Mouse (Mus musculus) cerebellum, postnatal 14 days (tissue): Measurements from ENCODE around the gene Gvin1.
"Not testable (repeated sequence)": the region's sequence is repeated elsewhere in the genome, so short reads cannot be mapped to it uniquely, and the experiment has no call there.

Experiments used
- DNase-seq, 2 experiments: peaks; one replicate each; pipeline ENCODE4 v3.0.0; 2021; ENCODE audit warnings: mixed read lengths in 2 of 2

Gene Gvin1

DNA sequence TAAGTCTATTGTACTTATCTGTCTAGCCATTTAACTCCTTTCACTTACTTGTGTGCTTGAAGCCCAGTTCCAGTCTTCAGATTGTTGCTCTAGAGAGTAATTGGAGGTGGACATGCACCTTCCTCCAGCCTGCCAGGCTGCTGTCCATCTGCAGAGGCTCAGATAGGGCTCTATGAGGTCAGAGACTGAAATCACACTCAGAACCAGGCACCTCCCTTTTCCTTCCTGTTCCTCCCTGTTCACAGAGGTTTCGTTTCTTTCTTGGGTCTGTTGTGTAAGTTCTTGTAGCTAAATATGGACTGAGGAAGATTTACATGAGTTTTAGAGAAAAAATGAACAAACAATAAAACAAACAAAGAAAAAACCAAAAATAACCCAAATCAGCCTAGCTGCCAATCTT, at the start of gene Gvin1:
TSS of gene Gvin1 (minus strand) at position 150 of the 400 bp plus-strand sequence.
- not testable (repeated sequence) for DNase-seq

DNA sequence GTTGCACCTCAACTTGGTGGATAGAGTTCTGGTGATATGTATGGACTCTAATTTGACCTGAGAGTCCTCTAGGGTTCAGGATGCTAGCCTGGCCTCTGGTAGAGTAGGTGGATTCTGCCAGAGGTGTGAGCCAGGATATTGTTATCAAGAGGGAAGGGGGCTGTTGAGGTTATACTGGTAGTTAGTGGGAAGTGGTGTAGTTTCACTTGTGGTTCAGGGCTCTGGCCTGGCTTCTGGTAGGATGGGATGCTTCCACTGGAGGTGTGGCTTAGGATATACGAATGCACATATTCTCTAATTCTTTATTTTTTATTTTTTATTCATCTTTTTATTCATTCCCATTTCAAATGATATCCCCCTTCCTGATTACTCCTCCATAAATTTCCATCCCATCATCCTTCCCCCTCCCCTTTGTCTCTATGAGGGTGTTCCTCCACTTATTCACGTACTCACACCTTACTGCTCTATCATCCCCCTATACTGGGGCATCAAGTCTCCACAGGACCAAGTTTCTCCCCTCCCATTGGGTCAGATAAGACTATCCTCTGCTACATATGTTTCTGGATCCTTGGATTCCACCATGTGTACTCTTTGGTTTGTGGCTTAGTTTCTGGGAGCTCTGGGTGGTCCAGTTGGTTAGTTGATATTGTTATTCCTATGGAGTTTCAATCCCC, 36.9 kb upstream of the Gvin1 start:
- no peak for DNase-seq

DNA sequence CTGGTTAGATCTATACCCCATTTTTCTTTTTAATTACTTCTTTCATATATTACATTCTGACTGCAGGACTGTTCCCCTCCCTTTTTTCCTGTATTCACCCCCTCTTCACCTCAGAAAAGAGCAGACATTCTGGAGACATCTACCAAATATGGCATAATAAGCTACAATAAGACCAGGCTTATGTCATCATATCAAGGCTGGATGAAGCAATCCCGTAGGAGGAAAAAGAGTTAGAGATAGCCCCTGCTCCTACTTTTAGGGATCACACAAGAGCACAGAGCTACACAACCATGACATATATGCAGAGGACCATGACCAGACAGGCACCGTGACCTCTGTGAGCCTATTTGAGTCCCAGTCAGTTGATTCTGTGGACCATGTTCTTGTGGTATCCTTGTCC, 33.8 kb upstream of the Gvin1 start:
- no peak for DNase-seq

DNA sequence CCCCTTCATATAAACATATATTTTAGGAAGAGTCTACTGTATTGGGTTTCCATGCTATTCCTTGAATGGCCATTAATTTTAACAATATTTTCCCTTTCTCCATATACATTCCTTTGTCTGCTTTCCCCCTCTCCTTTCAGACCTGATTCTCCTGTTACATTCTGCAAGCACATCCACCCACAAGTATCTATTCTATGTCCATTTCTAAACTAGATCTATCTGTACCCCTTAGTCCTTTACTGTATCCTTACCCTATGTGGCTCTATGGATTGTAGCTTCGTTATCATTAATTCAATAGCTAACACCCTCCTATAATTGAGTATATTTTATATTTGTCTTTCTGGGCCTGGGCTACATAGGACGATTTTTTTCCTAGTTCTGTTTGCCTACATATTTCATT, 33.1 kb upstream of the Gvin1 start:
- no peak for DNase-seq

DNA sequence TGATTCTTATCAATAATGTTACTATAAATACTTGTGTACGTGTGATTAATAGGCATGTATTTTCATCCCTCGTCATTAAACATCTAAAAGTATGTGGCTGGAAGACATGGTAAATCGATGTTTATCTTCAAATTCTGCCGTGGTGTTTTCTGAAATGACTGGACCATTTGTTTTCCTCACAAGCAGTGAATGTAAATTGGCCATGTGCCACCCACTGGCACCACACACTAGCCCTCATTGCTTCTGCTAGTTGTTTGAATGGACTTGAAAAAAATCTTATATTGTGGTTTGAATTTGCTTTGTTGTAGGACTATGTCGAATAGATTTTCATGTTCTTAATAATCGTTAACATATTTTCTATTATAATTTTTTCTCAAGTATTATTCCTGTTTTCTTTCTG, 30.5 kb upstream of the Gvin1 start:
- peak; percentile 4 to 20 for DNase-seq

DNA sequence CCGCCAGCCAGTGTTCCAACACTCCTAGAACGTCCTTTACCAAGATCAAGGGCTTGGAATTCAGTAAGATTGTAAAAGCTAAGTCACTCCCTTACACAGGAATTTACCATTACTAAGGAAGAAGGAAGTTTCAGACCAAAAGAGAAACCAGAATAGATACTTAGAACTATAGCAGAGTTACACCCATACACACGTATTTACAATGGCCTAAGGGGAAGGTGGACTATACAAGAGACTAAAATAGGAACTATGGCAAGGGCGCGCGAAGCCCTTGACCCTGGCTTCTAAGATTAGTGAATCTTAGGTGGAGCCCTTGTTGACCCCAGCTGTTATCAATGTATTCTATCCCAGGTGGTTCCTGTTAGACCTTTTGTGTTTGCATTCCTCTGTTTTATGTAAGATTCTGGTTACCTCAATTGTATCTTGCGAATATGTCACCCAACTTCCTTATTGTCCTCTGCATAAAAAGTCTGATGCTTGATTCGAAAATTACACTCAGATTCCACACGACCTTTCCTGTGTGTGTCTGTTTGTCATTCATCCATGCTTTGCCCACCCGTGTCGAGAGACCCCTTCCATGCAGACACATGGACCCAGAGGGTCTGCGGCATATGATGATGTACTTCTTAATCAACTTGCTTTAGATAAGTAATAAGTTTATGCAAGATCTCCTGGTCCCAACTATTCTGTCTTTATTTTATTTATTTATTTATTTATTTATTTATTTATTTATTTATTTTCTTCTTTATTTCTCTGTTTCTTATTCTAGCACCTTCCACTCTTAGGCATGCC, 25.6 kb upstream of the Gvin1 start:
- not testable (repeated sequence) for DNase-seq

DNA sequence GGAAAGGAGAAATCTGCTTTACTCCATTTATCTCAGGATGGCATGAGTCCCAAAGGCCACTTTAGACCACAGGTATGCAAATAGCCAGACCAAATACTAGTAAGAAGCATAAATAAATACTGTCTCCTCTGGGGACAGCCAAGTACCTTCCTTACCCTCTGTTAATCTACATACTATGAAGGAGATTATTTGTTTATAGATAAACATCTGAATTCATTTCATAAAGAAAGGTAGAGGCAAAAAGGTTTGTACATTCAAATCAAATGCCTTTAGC, 22.0 kb upstream of the Gvin1 start:
- no peak for DNase-seq

DNA sequence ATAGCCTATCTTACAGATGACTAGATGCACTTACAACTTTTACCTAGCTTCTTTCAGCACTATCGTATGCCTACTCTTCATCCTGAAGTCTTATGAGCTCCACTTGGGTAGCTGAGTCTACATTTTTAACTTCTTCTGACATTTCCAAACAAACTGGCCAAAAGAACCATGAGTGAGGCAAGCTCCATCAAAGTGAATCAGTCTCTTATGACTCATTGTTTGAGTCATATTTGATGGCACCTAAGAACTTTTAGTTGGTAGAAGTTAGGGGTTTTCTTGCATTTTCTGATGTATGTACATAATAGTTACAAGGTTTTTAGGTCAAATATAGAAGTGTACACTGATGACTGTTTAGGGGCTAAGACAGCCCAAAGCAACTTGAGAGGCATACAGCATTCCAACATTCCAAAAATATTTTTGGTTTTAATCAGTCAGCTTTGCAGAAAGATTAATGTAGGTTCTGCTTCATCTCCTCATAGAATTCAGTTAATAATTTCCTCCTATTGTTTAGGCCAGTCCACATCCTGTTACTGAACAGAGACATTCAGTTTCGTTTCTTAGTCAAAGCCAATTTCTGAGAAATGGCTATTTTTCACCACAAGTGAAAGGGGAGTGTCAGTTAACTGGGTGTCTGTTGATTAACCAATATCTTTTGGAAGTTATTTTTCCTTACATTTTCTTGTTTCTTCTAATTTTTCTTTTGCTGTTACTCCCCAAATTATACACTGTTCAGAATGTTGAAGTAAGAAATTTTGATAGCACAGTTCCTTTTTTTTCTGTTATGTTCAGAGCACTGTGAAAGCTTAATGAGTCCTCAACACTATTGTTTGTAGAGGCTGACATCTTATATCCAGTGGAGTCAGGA, 21.4 kb upstream of the Gvin1 start:
- no peak for DNase-seq

DNA sequence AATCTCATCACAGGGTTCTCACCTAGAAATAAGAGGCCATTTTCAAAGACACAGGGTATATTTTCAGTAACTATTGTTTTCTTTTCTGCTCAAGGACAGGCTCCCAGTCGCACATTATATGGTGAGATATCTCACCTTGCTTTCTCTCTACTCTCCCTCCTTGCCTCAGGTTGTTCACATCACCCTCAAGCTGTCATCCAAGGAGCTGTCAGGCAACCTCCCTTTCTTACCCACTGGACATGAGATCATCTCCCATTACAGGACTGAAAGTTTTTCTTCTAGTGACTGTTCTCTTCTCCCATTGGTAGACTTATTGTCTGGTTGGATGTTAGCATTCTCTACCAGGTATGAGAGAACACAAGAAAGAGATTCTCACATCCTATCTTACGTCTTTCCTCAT, 20.5 kb upstream of the Gvin1 start:
- DNase-seq, result no peak

DNA sequence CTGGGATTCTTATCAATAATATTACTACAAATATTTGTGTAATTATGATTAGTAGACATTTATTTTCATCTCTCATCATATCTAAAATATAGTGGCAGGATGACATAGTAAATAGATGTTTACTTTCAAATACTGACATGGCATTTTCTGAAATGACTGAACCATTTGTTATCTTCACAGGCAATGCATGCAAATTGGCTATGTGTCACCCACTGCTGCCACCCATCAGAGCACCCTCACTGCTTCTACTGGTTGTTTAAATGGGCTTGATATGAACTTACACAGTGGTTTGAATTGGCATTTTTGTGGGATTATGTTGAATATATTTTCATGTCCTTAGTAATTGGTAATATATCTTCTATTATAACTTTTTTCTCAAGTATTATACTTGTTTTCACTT, 784 bp upstream of the Gvin1 start:
- not testable (repeated sequence) for DNase-seq

DNA sequence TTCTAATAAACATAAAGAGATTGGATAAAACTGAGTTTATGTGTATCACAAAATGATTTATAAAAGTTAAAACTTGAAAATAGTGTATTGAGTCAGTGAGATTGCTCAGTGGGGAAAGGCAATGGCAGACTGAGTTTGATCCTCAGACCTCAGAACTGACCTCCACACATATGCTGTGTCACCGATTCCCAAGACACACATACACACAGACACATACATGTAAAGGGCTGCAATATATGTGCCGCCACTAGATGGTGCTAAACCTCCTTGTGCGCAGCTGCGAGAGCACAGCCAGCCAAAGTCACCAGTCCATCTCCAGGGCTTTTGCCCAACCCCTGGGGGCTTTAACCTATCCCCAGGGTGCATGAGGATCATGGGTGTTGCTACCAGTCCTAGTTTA, 1.4 kb downstream of the Gvin1 start:
- not testable (repeated sequence) for DNase-seq

DNA sequence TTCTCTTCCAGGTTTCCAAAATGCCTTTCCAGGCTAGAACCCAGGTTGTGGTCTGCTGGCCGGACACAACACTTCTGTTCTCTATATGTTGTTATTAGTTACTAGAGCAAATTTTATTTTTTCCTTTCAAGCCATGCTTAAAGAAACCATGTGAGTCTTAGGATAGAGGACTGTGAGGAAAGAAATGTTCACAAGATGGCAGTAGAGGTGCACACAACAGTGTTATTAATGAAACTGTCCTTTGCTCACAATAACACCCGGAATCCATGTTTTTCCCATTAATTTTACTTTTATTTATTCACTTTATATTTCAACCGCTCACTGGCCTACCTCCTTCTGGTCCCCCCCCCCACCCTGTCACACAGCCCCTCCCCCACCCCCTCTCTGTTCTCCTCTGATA, 8.5 kb downstream of the Gvin1 start:
- not testable (repeated sequence) for DNase-seq

DNA sequence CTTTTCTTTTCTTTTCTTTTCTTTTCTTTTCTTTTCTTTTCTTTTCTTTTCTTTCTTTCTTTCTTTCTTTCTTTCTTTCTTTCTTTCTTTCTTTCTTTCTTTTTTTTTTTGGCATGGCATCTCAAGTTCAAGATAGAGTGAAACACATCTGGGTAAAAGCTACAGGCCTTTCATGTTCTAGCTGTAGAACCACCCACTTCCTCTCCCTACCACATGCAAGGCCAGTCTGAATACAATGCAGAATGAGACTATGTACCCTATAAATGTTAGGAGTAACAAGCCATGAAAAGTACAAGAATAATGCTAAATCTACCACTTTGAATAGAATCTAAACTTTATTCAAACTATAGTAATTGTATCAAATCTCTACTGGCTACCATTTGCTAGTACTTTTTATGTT, 38.1 kb downstream of the Gvin1 start:
- DNase-seq, result not testable (repeated sequence)

DNA sequence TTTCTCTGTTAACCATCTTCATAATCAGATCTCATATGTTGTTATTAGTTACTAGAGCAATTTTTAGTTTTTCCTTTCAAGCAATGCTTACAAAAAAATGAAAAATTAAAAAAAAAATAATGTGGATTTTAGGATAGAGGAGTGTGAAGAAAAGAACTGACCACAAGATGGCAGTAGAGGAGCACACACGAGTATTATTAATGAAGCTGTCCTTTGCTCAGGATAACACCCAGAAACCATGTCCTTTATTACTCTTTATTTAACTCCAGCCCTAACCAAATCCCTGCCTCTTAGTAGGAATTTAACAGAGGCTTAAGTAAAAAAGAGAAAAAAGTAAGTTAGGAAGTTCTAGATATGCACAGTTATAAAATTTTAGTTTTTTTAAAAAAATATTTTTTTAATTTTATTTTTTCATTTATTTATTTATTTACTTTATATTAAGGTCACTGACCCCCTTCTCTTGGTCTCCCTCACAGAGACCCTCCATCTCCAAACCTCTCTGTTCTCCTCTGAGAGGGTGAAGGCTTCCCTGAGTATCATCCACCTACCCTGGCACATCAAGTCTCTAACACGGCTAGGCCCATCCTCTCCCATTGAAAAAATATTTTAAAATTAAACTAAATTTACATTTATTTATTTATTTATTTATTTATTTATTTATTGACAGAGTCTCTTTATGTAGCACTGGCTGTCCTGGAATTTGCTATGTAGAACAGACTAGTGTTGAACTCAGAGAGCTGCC, 69.9 kb downstream of the Gvin1 start:
- DNase-seq, result not testable (repeated sequence)

DNA sequence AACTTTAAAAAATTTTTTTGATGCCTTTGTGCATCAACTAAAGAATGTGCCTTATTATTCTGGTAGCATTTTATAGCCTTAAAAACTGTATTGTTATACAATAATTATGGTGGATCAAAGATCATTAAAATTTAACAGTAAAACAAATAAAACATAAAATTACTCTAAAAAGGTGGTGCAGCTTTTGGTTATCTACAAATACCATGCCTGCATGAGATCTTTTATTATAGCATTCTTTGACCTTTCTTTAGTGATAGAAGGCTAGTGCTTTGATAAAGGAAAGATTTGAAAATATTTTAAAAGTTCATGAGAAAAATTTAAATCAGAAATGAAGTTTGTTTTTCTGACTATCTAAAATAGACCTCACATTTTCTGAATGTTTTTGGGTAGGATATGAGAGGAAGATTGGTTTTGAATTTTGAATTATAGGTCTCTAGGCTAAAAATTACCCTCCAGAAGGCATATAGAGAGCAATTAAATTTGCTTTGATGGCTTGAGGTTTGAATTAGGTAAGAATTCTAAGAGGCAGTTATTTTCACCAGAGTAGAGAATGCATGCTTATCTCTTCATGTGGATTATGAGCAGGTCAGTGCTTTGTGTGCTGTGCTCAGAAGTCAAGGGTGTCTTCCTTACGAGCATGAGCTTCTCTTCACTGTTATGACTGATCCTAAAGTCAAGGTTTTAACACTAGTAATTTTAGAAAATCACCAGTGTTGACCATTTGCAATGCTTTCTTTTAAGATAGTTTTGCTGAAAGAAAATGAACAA, 73.8 kb downstream of the Gvin1 start:
- DNase-seq, result not testable (repeated sequence)

DNA sequence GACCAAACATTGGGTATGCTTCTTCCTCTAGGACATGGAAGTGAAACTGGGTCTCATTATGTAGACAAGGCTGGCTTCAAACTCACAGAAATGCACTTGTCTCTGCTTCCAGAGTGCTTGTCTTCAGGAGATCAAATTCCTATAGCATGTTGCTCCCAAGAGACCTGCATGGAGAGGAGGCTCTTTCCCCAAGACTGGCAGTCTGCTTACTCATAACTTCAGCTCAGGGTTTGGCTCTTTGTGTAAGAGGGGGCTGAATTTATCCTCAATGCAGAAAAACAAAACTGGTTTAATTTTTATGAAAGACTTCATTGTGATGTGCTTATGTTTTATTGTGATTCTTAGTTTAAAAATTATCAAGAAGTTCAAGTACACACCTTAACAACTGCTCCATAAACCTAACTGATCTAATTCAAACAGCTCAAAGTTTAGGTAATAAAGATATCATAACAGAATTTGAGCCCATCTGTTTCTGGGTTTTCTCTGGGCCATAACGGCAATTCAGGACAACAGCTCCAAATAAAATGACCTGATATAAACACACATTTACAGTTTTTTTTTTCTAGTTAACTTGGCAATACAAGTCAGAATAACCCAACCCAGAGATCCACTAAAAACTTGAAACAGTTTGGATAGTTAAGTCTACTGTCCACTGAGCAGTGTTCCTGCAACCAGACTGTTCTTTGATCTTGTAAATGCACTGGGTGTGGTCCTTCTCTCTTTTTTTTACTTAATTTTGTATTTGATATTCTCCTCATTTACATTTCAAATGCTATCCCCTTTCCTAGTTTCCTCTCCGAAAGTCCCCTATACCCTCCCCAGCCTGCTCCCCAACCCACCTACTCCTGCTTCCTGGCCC, 97.8 kb downstream of the Gvin1 start:
- not testable (repeated sequence) for DNase-seq
